In the genomic region with DNA sequence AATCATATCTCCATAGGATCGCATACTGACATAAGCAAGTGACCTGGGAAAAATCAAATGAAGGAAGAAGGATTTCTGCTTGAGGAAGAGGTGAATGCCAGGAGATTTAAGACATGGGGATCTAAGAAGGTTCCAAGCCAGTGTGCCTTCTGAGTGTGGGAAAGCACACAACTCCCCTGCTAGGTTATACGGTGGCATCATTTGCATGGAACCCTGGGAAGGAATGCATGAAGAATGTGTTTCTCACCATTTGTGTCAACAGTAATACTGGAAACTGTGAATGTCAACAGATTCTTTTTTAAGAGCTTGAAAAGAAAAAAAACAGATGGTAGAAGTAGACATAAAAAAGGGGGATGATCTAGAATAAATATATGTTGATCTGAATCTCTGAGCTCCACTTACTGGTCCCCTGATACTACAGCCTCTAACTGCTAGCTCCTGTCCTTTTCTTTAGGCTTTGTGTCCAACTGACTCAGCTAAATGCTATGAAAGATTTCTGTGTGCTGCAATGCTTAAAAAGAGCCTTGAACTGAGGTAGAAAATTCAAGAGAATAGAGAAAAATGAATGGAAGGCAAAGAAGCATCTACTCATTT, we compare ENCODE assay signal across 23 mouse cellular contexts.
"Had no signal": no experiment of that assay in that cellular context is flagged by ENCODE, and none has a peak within 500 bp of the region (broad histone marks: within the 10 kb centered on the region; RNA-seq: fewer than 3 reads in every experiment).

No protein-coding gene starts in this region.

- ATAC-seq: hindbrain, postnatal 0 days; intestine, embryonic 16.5 days had no signal

- DNase-seq: gastrocnemius, postnatal 14 days; gastrocnemius, postnatal 36 days; heart, adult 11 months; heart, adult 2 months; heart, postnatal 14 days; heart, postnatal 36 days; kidney, adult 11 months; kidney, adult 2 months; kidney, adult 9 months; kidney, postnatal 14 days; kidney, postnatal 36 days; layer of hippocampus, adult 9-11 months; layer of hippocampus, postnatal 36 days; liver; liver, embryonic 13.5 days had no signal

- H3K27me3 ChIP-seq: heart, embryonic 13.5 days; heart, embryonic 15.5 days; hindbrain, embryonic 15.5 days; kidney, embryonic 15.5 days; limb, embryonic 12.5 days; liver, embryonic 13.5 days; liver, embryonic 15.5 days had no signal
